Mouse (Mus musculus): ENCODE results near the gene Fam205c. TPM values are rescaled to one million over a fixed set of nuclear protein-coding genes. Genes with fewer than 3 reads are reported as not detected.

Fam205c gene
- polyA plus RNA-seq (2014; fragmentation: Illumina TruSeq; extraction: RNeasy Lipid Tissue Mini Kit (QIAGEN cat#74804); ENCODE audit: low read depth, low replicate concordance): not detected

GRCm38 (mm10) chr4:42874134-42874533, at the start of gene Fam205c:
Fam205c (minus strand) TSS chr4:42874234.

GRCm38 (mm10) chr4:42916617-42917401, 42.8 kb upstream of the Fam205c start, which contains the start of gene Phf24:
Phf24 (plus strand) TSS chr4:42916660.

GRCm38 (mm10) chr4:42856671-42857070, 17.4 kb downstream of the Fam205c start, which contains the start of gene Gm12394:
Gm12394 (minus strand) TSS chr4:42856771.

GRCm38 (mm10) chr4:42853788-42854187, 20.2 kb downstream of the Fam205c start, which contains the start of gene Fam205a1:
Fam205a1 (minus strand) TSS chr4:42853888.

Other genes starting within 250 kb of the Fam205c start
- gene Gm2564, start 244.5 kb downstream of the Fam205c start, polyA plus RNA-seq (2014; fragmentation: Illumina TruSeq; extraction: RNeasy Lipid Tissue Mini Kit (QIAGEN cat#74804); ENCODE audit: low read depth, low replicate concordance): not detected
- not detected for gene Ccl27b, start 219.0 kb downstream of the Fam205c start, polyA plus RNA-seq (2014; fragmentation: Illumina TruSeq; extraction: RNeasy Lipid Tissue Mini Kit (QIAGEN cat#74804); ENCODE audit: low read depth, low replicate concordance)
- not detected for gene Il11ra2, start 212.3 kb downstream of the Fam205c start, polyA plus RNA-seq (2014; fragmentation: Illumina TruSeq; extraction: RNeasy Lipid Tissue Mini Kit (QIAGEN cat#74804); ENCODE audit: low read depth, low replicate concordance)
- gene 4930578G10Rik, start 138.7 kb downstream of the Fam205c start, polyA plus RNA-seq (2014; fragmentation: Illumina TruSeq; extraction: RNeasy Lipid Tissue Mini Kit (QIAGEN cat#74804); ENCODE audit: low read depth, low replicate concordance): not detected
- not detected for gene Ccl19, start 117.7 kb downstream of the Fam205c start, polyA plus RNA-seq (2014; fragmentation: Illumina TruSeq; extraction: RNeasy Lipid Tissue Mini Kit (QIAGEN cat#74804); ENCODE audit: low read depth, low replicate concordance)
- gene Ccl21a, start 100.2 kb downstream of the Fam205c start, polyA plus RNA-seq (2014; fragmentation: Illumina TruSeq; extraction: RNeasy Lipid Tissue Mini Kit (QIAGEN cat#74804); ENCODE audit: low read depth, low replicate concordance): not detected
- gene Fam205a1, start 20.3 kb downstream of the Fam205c start, polyA plus RNA-seq (2014; fragmentation: Illumina TruSeq; extraction: RNeasy Lipid Tissue Mini Kit (QIAGEN cat#74804); ENCODE audit: low read depth, low replicate concordance): 0.16 TPM
- not detected for gene Gm12394, start 17.5 kb downstream of the Fam205c start, polyA plus RNA-seq (2014; fragmentation: Illumina TruSeq; extraction: RNeasy Lipid Tissue Mini Kit (QIAGEN cat#74804); ENCODE audit: low read depth, low replicate concordance)
- 1.1 TPM for gene Phf24, start 42.4 kb upstream of the Fam205c start, polyA plus RNA-seq (2014; fragmentation: Illumina TruSeq; extraction: RNeasy Lipid Tissue Mini Kit (QIAGEN cat#74804); ENCODE audit: low read depth, low replicate concordance)
- gene Dnajb5, start 75.6 kb upstream of the Fam205c start, polyA plus RNA-seq (2014; fragmentation: Illumina TruSeq; extraction: RNeasy Lipid Tissue Mini Kit (QIAGEN cat#74804); ENCODE audit: low read depth, low replicate concordance): 1.2 TPM
- gene 1700022I11Rik, start 95.4 kb upstream of the Fam205c start, polyA plus RNA-seq (2014; fragmentation: Illumina TruSeq; extraction: RNeasy Lipid Tissue Mini Kit (QIAGEN cat#74804); ENCODE audit: low read depth, low replicate concordance): not detected
- 128 TPM for gene Vcp, start 126.3 kb upstream of the Fam205c start, polyA plus RNA-seq (2014; fragmentation: Illumina TruSeq; extraction: RNeasy Lipid Tissue Mini Kit (QIAGEN cat#74804); ENCODE audit: low read depth, low replicate concordance)
- gene Fancg, start 136.3 kb upstream of the Fam205c start, polyA plus RNA-seq (2014; fragmentation: Illumina TruSeq; extraction: RNeasy Lipid Tissue Mini Kit (QIAGEN cat#74804); ENCODE audit: low read depth, low replicate concordance): 6.6 TPM
- 3.0 TPM for gene Pigo, start 151.6 kb upstream of the Fam205c start, polyA plus RNA-seq (2014; fragmentation: Illumina TruSeq; extraction: RNeasy Lipid Tissue Mini Kit (QIAGEN cat#74804); ENCODE audit: low read depth, low replicate concordance)
- gene Stoml2, start 157.5 kb upstream of the Fam205c start, polyA plus RNA-seq (2014; fragmentation: Illumina TruSeq; extraction: RNeasy Lipid Tissue Mini Kit (QIAGEN cat#74804); ENCODE audit: low read depth, low replicate concordance): 14.3 TPM
- gene Fam214b, start 172.0 kb upstream of the Fam205c start, polyA plus RNA-seq (2014; fragmentation: Illumina TruSeq; extraction: RNeasy Lipid Tissue Mini Kit (QIAGEN cat#74804); ENCODE audit: low read depth, low replicate concordance): 6.4 TPM
- gene Unc13b, start 184.7 kb upstream of the Fam205c start, polyA plus RNA-seq (2014; fragmentation: Illumina TruSeq; extraction: RNeasy Lipid Tissue Mini Kit (QIAGEN cat#74804); ENCODE audit: low read depth, low replicate concordance): 17.3 TPM